Mouse (Mus musculus) thymus, adult 2 months (tissue): Measurements from ENCODE around the gene Tbx6.

Source experiments
- CTCF ChIP-seq: fragments of 200-500 bp; IDR thresholded peaks from 2 replicates; pipeline ENCODE4 v1.5.1; 2012; ENCODE audit warnings: mild to moderate bottlenecking, control low read depth, low read length, moderate library complexity, borderline replicate concordance; ENCODE audit not compliant: control insufficient read depth, poor library complexity, insufficient read depth; ENCODE audit errors: extremely low read depth
- POLR2A ChIP-seq: fragments of 200-500 bp; IDR thresholded peaks from 2 replicates; pipeline ENCODE4 v1.6.1; 2012; ENCODE audit warnings: mild to moderate bottlenecking, low read length, control low read depth, moderate library complexity; ENCODE audit not compliant: control insufficient read depth, poor library complexity, insufficient read depth; ENCODE audit errors: extremely low read depth

DNA sequence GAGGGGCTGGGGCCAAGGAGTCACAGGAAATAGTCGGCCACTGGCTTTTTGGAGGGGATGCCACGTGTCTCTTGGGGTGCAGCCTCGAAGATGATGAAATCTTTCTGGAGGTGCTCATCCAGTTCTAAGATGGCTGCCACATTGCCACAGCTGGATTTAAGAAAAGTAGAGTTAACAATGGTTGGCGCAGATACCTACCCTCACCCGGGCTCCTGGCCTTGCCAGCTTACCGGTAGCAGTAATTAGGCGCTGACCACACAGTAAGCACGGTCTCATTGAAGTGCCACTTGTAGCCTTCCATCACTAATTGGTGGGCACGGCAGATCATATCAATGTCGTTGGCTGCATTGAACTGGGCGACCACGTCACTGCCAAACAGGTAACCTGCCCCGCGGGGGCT is 4.9 kb downstream of the Tbx6 start:
- TF ChIP-seq POLR2A, result no peak
- no peak for TF ChIP-seq CTCF
